Mouse (Mus musculus) spleen, postnatal 14 days (tissue): ENCODE results near the gene Atp5g1.

Source experiments
- DNase-seq, 2 experiments: peaks; one replicate each; pipeline ENCODE4 v3.0.0; 2021 to 2022; ENCODE audit warnings: low spot score in 2 of 2

Gene Atp5g1

GRCm38 (mm10) chr11:96028130-96028529, 47.3 kb downstream of the Atp5g1 start:
- DNase-seq = no peak

- no peak for DNase-seq
Measured at GRCm38 (mm10) chr11:96020622-96021021, 54.8 kb downstream of the Atp5g1 start.
